Mouse (Mus musculus) stomach, embryonic 14.5 days (tissue): ENCODE measurements around the gene Frmd8. TPM values are rescaled to one million over a fixed set of nuclear protein-coding genes. Genes with fewer than 3 reads are reported as not detected.
A peak's percentile ranks its signal among the peaks of the same experiment; 100 is the strongest.

Source experiments
- ATAC-seq: fragments of 200-750 bp; cut with Nextera tagmentation; 2 replicates; pipeline ENCODE4 v1.8.0; 2017; ENCODE audit warnings: low read depth, moderate TSS enrichment; ENCODE audit not compliant: insufficient number of reproducible peaks, insufficient read depth, low FRiP score
- H3K27ac ChIP-seq: fragments of 300-500 bp; sonication (generic); 2 replicates; pipeline ENCODE4 v1.5.1; 2014; ENCODE audit warnings: mild to moderate bottlenecking, low read length, moderate library complexity, mixed read lengths
- H3K27me3 ChIP-seq: fragments of 300-500 bp; sonication (generic); 2 replicates; pipeline ENCODE4 v1.6.1; 2014; ENCODE audit warnings: low read length, control low read depth, mixed read lengths; ENCODE audit not compliant: control insufficient read depth, insufficient read depth
- H3K36me3 ChIP-seq: fragments of 300-500 bp; sonication (generic); 2 replicates; pipeline ENCODE4 v1.6.1; 2014; ENCODE audit warnings: mild to moderate bottlenecking, control low read depth, low read length, moderate library complexity, mixed read lengths; ENCODE audit not compliant: control insufficient read depth, insufficient read depth
- H3K4me1 ChIP-seq: fragments of 300-500 bp; sonication (generic); 2 replicates; pipeline ENCODE4 v1.6.1; 2014; ENCODE audit warnings: low read length, control low read depth, mixed read lengths; ENCODE audit not compliant: control insufficient read depth, insufficient read depth
- H3K4me2 ChIP-seq: fragments of 300-500 bp; sonication (generic); replicated peaks from 2 replicates; pipeline ENCODE4 v1.6.1; 2014; ENCODE audit warnings: low read depth, low read length, control low read depth
- H3K4me3 ChIP-seq: fragments of 300-500 bp; sonication (generic); 2 replicates; pipeline ENCODE4 v1.5.1; 2014; ENCODE audit warnings: low read depth, low read length, control low read depth
- H3K9ac ChIP-seq: fragments of 300-500 bp; sonication (generic); replicated peaks from 2 replicates; pipeline ENCODE4 v1.6.1; 2014; ENCODE audit warnings: low read depth, mild to moderate bottlenecking, control low read depth, low read length, moderate library complexity, mixed read lengths
- H3K9me3 ChIP-seq: fragments of 300-500 bp; sonication (generic); 2 replicates; pipeline ENCODE4 v1.6.1; 2016; ENCODE audit warnings: low read depth, low read length, control low read depth; ENCODE audit not compliant: control insufficient read depth
- WGBS: fragments of 180-500 bp; shearing (Covaris S2); extraction: QIAGEN DNeasy Blood & Tissue Kit; methylation state at CpG from one replicate; pipeline ENCODE4 v1.1.7; 2014; 5-methylcytosine and 5-hydroxymethylcytosine counted together
- polyA plus RNA-seq: library from polyadenylated mRNA; unstranded; fragments of >200 nt; fragmentation: Nextera tagmentation; extraction: Ambion mirVana; gene quantifications from 2 replicates; pipeline ENCODE4 v1.2.1, GENCODE M21; 2014

Frmd8 gene
- polyA plus RNA-seq, 1 experiment from 2014 or later, result 18.3 TPM

- Histone ChIP-seq H3K4me3 (no peak overlapping the region), H3K27me3 (no peaks in the 10 kb centered on the region), H3K36me3 (peaks cover 10% of the 10 kb centered on the region; the same call in 1 of the 2 replicates), H3K9me3 (no peaks in the 10 kb centered on the region), H3K9ac (no peak overlapping the region), H3K4me2 (no peak overlapping the region), H3K4me1 (peaks cover 34% of the 10 kb centered on the region), H3K27ac (no peak overlapping the region)
- ATAC-seq, result no peak
- 79% methylated on average over 3 of the region's 3 CpGs for WGBS
Observed at GRCm38 (mm10) chr19:5850860-5851259, 24.2 kb downstream of the Frmd8 start.

GRCm38 (mm10) chr19:5849843-5850527, 25.1 kb downstream of the Frmd8 start:
- H3K9ac ChIP-seq, result no peak overlapping the region
- H3K4me1 ChIP-seq, result peaks cover 37% of the 10 kb centered on the region
- no peak overlapping the region for H3K4me2 ChIP-seq
- no peaks in the 10 kb centered on the region for H3K9me3 ChIP-seq
- 23% methylated on average over 11 of the region's 11 CpGs for WGBS
- H3K27ac ChIP-seq, result peak overlapping the region; percentile 48; the same call in 1 of the 2 replicates
- peak; percentile 12; the same call in 1 of the 2 replicates for ATAC-seq
- no peak overlapping the region for H3K4me3 ChIP-seq
- H3K27me3 ChIP-seq, result no peaks in the 10 kb centered on the region
- peaks cover 10% of the 10 kb centered on the region; the same call in 1 of the 2 replicates for H3K36me3 ChIP-seq

DNA sequence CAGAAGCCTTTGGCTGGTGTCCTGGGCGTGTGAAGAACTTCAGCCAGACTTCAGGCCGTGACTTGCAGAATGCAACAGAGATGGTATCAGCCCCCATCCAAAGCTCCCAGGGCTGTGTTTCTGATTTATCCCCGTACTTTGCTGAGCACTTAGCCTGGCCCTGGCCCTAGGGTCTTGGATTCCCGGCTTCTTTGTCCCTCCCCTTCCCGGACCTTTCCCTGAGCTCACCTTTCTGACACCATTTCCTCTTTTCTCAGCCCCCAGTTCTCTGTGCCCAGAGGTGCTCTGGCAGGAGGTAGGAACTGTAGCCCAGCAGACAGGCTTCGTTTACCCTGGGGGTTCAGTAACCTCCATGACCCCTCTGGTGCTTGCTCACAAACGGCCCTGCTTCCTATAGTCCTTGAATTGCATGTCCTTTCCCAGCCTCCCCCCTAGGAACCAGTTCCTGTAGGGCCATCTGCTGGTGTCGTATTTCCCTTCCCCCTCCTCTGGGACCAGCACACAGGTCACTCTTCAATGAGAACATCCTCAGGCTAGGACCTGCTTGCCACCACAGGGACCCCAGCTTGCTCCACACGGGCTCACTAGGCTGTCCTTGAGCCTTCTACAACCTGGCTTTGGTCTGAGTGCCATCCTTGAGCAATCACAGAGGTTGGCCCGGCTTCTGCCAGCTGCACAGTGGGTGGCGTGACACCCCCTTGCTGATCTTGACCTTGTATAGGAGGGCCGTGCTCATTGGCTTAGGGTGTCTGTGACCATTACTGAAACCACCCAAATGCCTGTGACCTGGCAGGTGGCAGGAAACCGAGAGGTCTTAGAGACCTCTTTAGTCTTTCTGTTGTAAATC, 26.0 kb downstream of the Frmd8 start:
- no peak overlapping the region for H3K4me3 ChIP-seq
- peak overlapping the region; percentile 99 for H3K27ac ChIP-seq
- H3K9me3 ChIP-seq, result no peaks in the 10 kb centered on the region
- WGBS, result 26% methylated on average over 13 of the region's 13 CpGs
- H3K4me2 ChIP-seq, result peak overlapping the region; percentile 33
- peaks cover 46% of the 10 kb centered on the region for H3K4me1 ChIP-seq
- no peaks in the 10 kb centered on the region for H3K27me3 ChIP-seq
- peaks cover 10% of the 10 kb centered on the region; the same call in 1 of the 2 replicates for H3K36me3 ChIP-seq
- peak overlapping the region; percentile 29 for H3K9ac ChIP-seq
- no peak for ATAC-seq

GRCm38 (mm10) chr19:5848032-5848825, 26.8 kb downstream of the Frmd8 start:
- H3K4me2 ChIP-seq, result peak overlapping the region; percentile 33
- H3K4me1 ChIP-seq, result peaks cover 51% of the 10 kb centered on the region
- H3K27ac ChIP-seq, result peak overlapping the region; percentile 99
- H3K9ac ChIP-seq, result peak overlapping the region; percentile 29
- H3K4me3 ChIP-seq, result no peak overlapping the region
- 37% methylated on average over 14 of the region's 14 CpGs for WGBS
- ATAC-seq, result no peak
- peaks cover 10% of the 10 kb centered on the region; the same call in 1 of the 2 replicates for H3K36me3 ChIP-seq
- no peaks in the 10 kb centered on the region for H3K9me3 ChIP-seq
- H3K27me3 ChIP-seq, result no peaks in the 10 kb centered on the region

DNA sequence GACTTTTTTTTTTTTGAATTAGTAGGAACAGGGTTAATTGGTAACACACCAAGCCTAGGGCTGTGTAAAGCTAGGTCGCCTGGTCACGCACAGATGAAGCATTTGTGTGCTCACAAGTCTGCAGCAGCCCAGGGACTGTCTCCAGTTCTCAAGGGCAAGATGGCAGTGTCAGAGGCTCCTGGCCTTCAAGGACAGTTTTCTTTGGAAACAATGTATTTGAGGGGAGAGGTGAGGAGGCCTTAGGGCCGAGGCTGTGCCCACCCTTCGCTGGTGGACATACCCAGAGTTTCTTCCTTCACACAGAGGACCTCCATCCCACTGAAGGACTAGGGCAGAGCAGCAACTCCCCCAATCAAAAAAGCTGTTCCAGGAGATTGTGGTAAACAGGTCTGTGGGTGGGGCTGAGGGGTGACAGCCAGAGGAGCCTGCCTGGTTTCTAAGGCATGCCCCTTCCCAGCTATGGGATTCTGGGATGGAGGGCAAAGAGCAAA, 27.7 kb downstream of the Frmd8 start:
- WGBS, result 61% methylated on average over 4 of the region's 4 CpGs
- peak overlapping the region; percentile 72 for H3K4me2 ChIP-seq
- peaks cover 8% of the 10 kb centered on the region; the same call in 1 of the 2 replicates for H3K36me3 ChIP-seq
- H3K9ac ChIP-seq, result peak overlapping the region; percentile 18; the same call in 1 of the 2 replicates
- peaks cover 60% of the 10 kb centered on the region for H3K4me1 ChIP-seq
- peak overlapping the region; percentile 99 for H3K27ac ChIP-seq
- no peaks in the 10 kb centered on the region for H3K27me3 ChIP-seq
- ATAC-seq, result no peak
- no peak overlapping the region for H3K4me3 ChIP-seq
- no peaks in the 10 kb centered on the region for H3K9me3 ChIP-seq

GRCm38 (mm10) chr19:5846557-5847305, 28.3 kb downstream of the Frmd8 start:
- peak overlapping the region; percentile 99 for H3K27ac ChIP-seq
- WGBS, result 8% methylated on average over 16 of the region's 16 CpGs
- H3K36me3 ChIP-seq, result peaks cover 1% of the 10 kb centered on the region; the same call in 1 of the 2 replicates
- no peaks in the 10 kb centered on the region for H3K9me3 ChIP-seq
- H3K4me3 ChIP-seq, result peak overlapping the region; percentile 35
- peak; percentile 87 for ATAC-seq
- H3K4me2 ChIP-seq, result peak overlapping the region; percentile 72
- no peaks in the 10 kb centered on the region for H3K27me3 ChIP-seq
- H3K4me1 ChIP-seq, result peaks cover 57% of the 10 kb centered on the region
- H3K9ac ChIP-seq, result peak overlapping the region; percentile 40; the same call in 1 of the 2 replicates

DNA sequence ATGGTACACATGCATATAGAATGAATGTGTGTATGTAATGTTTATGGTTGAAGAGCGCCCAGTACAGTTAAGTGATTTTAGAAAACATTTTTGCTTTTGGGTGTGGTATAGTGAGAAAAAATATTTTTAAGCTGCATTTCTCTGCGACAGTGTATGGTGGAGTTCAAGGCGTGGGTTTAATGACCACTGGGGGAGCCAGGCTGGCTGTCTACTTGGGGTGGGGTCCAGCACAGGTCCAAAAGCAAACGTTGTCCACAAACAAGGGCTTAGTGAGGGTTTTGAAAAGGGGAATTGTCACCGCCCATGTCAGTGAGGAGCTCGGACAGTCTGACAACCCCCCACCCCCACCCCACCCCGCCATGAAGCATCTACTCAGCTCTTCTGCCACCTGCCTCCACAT, 28.9 kb downstream of the Frmd8 start:
- Histone ChIP-seq H3K4me2 (peak overlapping the region; percentile 72), H3K4me1 (peaks cover 62% of the 10 kb centered on the region), H3K9me3 (no peaks in the 10 kb centered on the region), H3K4me3 (peak overlapping the region; percentile 35), H3K27me3 (no peaks in the 10 kb centered on the region), H3K27ac (peak overlapping the region; percentile 99), H3K36me3 (no peaks in the 10 kb centered on the region), H3K9ac (peak overlapping the region; percentile 40)
- WGBS, result 2% methylated on average over 7 of the region's 7 CpGs
- peak; percentile 10; the same call in 1 of the 2 replicates for ATAC-seq
